Mouse (Mus musculus): ENCODE data around the gene Trim8. TPM values are rescaled to one million over a fixed set of nuclear protein-coding genes. Genes with fewer than 3 reads are reported as not detected.
A peak's percentile ranks its signal among the peaks of the same experiment; 100 is the strongest.

Trim8 gene
- polyA plus RNA-seq, 1 experiment from 2014 or later, result 35.1 TPM

- no peak for ATAC-seq (ENCODE audit: low FRiP score)
- Histone ChIP-seq H3K9me3 (no peaks in the 10 kb centered on the region), H3K9ac (no peak overlapping the region), H3K4me2 (no peak overlapping the region), H3K4me3 (replicated peaks) (no peak overlapping the region; the same call in 1 of the 2 replicates), H3K4me1 (peaks cover 70% of the 10 kb centered on the region), H3K36me3 (replicated peaks) (peaks cover 89% of the 10 kb centered on the region), H3K27me3 (no peaks in the 10 kb centered on the region), H3K27ac (0 out of 2 replicates have a peak overlapping the region, but pooled peaks have one; percentile 36)
- 87% methylated on average over 3 of the region's 3 CpGs for WGBS
Observed at GRCm38 (mm10) chr19:46509202-46509601, 7.7 kb downstream of the Trim8 start.

DNA sequence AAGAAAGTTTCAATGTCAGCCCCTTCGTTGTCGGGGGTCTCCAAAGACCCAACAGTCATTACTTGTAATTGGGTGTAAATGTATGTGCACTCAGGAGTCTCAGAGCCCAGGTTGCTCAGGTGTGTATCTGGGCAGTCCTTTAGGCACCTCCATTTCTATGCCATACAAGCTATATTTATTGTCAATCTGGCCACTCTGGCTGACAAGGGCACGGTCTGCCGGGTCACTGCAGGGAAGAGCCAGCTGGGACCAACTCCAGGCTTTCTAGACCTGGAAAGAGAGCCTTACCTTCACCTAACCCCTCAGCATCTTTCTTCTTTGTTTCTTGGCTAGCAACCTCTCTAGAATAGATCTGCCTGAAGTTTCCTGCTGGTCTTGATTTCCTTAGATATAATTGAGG is 8.2 kb downstream of the Trim8 start:
- Histone ChIP-seq H3K27ac (no peak overlapping the region), H3K9ac (no peak overlapping the region)

DNA sequence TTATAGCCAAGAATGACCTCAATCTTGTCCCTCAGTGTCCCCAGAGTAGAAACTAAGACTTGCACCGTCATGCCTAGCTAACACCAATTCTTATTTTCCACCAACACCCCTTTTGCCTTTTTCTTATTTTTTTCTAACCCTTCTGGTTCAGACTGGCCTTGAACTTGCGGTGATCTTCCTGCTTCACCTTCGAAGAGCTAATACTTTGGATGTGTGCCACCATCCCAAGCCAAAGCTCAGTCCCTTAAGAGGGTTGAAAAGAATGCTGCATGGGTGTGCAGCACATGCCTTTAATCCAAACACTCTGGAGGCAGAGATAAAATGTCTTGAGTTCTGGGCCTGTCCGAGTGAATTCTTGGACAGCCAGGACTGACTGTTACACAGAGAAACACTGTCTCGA is 8.9 kb downstream of the Trim8 start:
- Histone ChIP-seq H3K4me1 (peaks cover 58% of the 10 kb centered on the region), H3K27ac (no peak overlapping the region), H3K4me3 (replicated peaks) (no peak overlapping the region), H3K9ac (no peak overlapping the region), H3K9me3 (no peaks in the 10 kb centered on the region), H3K27me3 (no peaks in the 10 kb centered on the region), H3K4me2 (no peak overlapping the region), H3K36me3 (replicated peaks) (peaks cover 94% of the 10 kb centered on the region)
- ATAC-seq (ENCODE audit: low FRiP score), result no peak
- WGBS, result 89% methylated on average over 5 of the region's 5 CpGs

More for the DNA sequence above, 8.2 kb downstream of the Trim8 start:
- ATAC-seq (ENCODE audit: low FRiP score), result no peak
- no peak overlapping the region for H3K4me2 ChIP-seq
- H3K4me3 ChIP-seq (replicated peaks), result no peak overlapping the region
- WGBS, result 89% methylated on average over 4 of the region's 4 CpGs
- peaks cover 65% of the 10 kb centered on the region for H3K4me1 ChIP-seq
- peaks cover 94% of the 10 kb centered on the region for H3K36me3 ChIP-seq (replicated peaks)
- no peaks in the 10 kb centered on the region for H3K9me3 ChIP-seq
- H3K27me3 ChIP-seq, result no peaks in the 10 kb centered on the region

DNA sequence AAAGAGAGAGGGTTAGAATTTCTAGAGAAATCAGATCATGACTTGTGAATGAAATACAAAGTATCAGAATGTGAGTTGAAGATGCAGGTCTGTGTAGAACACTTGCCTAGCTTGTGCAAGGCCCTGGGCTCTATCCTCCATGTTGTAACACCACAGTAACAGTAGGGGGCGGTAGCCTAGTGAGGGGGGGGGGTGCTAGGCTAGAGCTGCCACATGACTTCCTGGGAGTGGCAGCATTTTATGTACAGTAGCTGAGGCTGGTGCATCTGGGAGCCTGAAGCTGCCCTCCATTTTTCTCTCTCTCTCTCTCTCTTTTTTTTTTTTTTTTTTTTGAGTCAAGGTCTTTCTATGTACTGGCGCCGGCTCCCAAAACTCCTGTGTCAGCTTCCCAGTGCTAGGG is 9.3 kb downstream of the Trim8 start:
- no peak overlapping the region for H3K4me2 ChIP-seq
- H3K36me3 ChIP-seq (replicated peaks), result peaks cover 93% of the 10 kb centered on the region
- H3K27ac ChIP-seq, result no peak overlapping the region
- no peak overlapping the region for H3K9ac ChIP-seq
- no peaks in the 10 kb centered on the region for H3K27me3 ChIP-seq
- no peak overlapping the region for H3K4me3 ChIP-seq (replicated peaks)
- H3K4me1 ChIP-seq, result peaks cover 54% of the 10 kb centered on the region
- WGBS, result 57% methylated on average over 3 of the region's 3 CpGs
- H3K9me3 ChIP-seq, result no peaks in the 10 kb centered on the region
- ATAC-seq (ENCODE audit: low FRiP score), result no peak

- no peak for ATAC-seq (ENCODE audit: low FRiP score)
- H3K4me3 ChIP-seq (replicated peaks), result no peak overlapping the region
- peaks cover 50% of the 10 kb centered on the region for H3K4me1 ChIP-seq
- H3K36me3 ChIP-seq (replicated peaks), result peaks cover 92% of the 10 kb centered on the region
- no peaks in the 10 kb centered on the region for H3K27me3 ChIP-seq
- H3K27ac ChIP-seq, result 0 out of 2 replicates have a peak overlapping the region, but pooled peaks have one; percentile 53
- no peak overlapping the region for H3K9ac ChIP-seq
- H3K4me2 ChIP-seq, result no peak overlapping the region
- WGBS, result 87% methylated on average over 10 of the region's 10 CpGs
- no peaks in the 10 kb centered on the region for H3K9me3 ChIP-seq
Observed at GRCm38 (mm10) chr19:46511263-46511662, 9.8 kb downstream of the Trim8 start.

- Histone ChIP-seq H3K27me3 (no peaks in the 10 kb centered on the region), H3K9ac (no peak overlapping the region), H3K36me3 (replicated peaks) (peaks cover 68% of the 10 kb centered on the region), H3K4me1 (peaks cover 41% of the 10 kb centered on the region), H3K4me2 (no peak overlapping the region), H3K27ac (no peak overlapping the region), H3K4me3 (replicated peaks) (no peak overlapping the region), H3K9me3 (no peaks in the 10 kb centered on the region)
- ATAC-seq (ENCODE audit: low FRiP score), result no peak
- 90% methylated on average over 11 of the region's 12 CpGs for WGBS
Observed at GRCm38 (mm10) chr19:46514387-46514786, 12.9 kb downstream of the Trim8 start.

- Histone ChIP-seq H3K9me3 (no peaks in the 10 kb centered on the region), H3K27me3 (no peaks in the 10 kb centered on the region), H3K4me3 (replicated peaks) (no peak overlapping the region), H3K36me3 (replicated peaks) (peaks cover 59% of the 10 kb centered on the region), H3K27ac (0 out of 2 replicates have a peak overlapping the region, but pooled peaks have one; percentile 31), H3K4me2 (no peak overlapping the region), H3K4me1 (peaks cover 32% of the 10 kb centered on the region), H3K9ac (no peak overlapping the region)
- no peak for ATAC-seq (ENCODE audit: low FRiP score)
- 92% methylated on average over 24 of the region's 24 CpGs for WGBS
Observed at GRCm38 (mm10) chr19:46515287-46515821, 13.9 kb downstream of the Trim8 start.

DNA sequence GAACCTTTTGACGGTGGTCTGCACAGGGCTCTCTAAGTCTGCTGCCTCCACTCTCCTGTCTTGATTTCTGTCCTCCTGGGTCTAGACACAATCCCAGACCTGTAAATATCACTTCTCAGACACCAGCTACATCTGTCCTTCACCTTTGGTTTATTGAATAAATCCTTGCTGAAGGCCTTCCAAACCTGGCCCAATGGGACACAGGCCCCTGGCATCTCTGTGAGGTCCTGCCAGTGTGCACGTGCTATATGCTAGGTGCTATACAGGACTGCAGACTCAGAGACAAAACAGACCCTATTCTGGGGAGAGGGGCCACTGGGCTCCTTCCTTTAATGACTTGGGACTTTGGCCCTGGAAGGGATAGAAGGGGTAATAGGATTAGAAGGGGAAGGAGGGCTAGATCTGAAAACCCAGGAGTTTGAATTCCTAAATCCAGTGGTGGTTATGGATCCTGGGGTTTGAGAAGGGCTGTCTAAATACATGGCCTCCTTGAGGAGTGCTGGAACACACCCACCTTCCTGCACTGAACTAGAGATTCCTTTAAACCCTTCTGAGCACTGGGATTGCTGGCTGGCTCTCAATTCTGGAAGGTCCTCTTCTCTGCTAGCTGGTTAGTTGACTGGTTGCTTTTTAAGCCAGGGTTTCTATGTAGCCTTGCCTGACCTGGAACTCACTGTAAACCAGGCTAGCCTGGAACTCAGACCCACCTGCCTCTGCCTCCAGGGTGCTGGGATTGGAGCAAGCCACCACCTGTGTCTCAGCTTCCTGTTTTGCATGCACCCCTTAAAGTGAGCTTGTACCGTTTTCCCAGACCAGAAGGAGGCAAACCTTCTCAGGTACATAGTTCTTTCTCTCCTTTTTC is 15.4 kb downstream of the Trim8 start:
- Histone ChIP-seq H3K9ac (no peak overlapping the region), H3K27me3 (no peaks in the 10 kb centered on the region), H3K4me3 (replicated peaks) (no peak overlapping the region), H3K36me3 (replicated peaks) (peaks cover 45% of the 10 kb centered on the region), H3K4me2 (no peak overlapping the region), H3K27ac (peak overlapping the region; percentile 74), H3K9me3 (no peaks in the 10 kb centered on the region), H3K4me1 (peaks cover 24% of the 10 kb centered on the region)
- WGBS, result 55% methylated on average over 3 of the region's 3 CpGs
- ATAC-seq (ENCODE audit: low FRiP score), result no peak

DNA sequence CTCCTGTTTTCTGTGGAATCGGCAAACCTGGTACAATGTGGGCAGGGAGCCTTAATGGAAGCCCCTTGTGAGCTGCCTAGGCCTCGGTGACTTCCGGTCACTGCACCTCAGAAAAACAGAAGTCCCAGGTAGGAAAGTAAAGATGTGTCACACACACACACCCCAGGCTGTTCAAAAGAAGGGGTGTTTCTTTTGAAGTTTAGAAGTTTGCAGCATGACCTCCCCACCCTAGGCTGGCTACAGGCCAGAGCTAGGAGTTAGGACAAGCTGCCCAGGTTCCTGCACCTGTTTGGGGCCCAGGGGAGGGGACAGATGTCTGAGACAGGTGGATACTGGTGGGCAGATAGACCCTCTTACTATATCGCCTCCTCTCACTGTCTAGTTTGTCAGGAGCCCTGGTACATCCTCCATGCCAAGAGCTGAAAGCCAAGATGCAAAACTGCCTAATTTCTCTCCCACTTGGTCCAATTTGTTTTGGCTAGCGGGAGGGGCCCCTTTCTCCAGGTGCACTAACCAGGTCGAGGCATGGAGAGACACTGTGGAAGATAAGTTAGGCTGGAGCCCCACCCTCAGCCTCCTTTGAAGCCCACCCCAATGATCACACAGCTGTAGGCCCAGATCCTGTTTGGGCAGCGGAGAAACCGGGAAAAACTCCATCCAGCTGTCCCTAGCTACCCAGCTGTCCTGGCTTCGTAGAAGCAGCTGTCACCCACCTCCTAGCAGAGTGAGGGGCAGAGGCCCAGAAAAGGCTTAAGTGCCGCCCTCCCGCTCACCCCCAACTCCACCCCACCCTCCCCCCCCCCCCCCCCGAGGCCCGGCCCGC is 16.2 kb downstream of the Trim8 start:
- peaks cover 29% of the 10 kb centered on the region for H3K4me1 ChIP-seq
- peak overlapping the region; percentile 36 for H3K4me2 ChIP-seq
- H3K36me3 ChIP-seq (replicated peaks), result peaks cover 37% of the 10 kb centered on the region
- H3K4me3 ChIP-seq (replicated peaks), result no peak overlapping the region
- no peaks in the 10 kb centered on the region for H3K9me3 ChIP-seq
- 31% methylated on average over 11 of the region's 14 CpGs for WGBS
- ATAC-seq (ENCODE audit: low FRiP score), result peak; percentile 62
- H3K27me3 ChIP-seq, result no peaks in the 10 kb centered on the region
- peak overlapping the region; percentile 74 for H3K27ac ChIP-seq
- peak overlapping the region; percentile 53; the same call in 1 of the 2 replicates for H3K9ac ChIP-seq

DNA sequence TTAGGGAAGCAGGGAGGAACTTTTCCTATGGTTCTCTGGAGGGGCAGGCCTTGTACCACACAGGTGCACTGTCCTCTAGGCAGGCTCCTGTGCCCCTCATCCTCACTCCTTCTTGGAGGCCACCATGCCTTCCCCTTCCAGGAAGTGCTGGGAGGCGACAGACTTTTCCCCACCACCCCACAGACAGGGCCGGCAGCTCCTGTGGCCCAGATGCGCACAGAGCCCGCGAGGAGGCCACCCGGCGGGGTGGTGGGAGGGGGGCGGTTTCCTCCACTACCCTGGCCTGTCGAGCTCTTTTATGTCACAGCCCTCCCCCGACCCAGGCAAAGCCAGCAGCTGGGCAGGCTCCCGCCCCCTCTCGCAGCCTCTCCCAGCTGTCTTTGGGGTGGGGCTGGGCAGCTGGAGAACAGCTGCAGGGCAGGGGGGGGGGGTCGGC is 16.9 kb downstream of the Trim8 start:
- H3K27ac ChIP-seq, result peak overlapping the region; percentile 74
- peak overlapping the region; percentile 53 for H3K9ac ChIP-seq
- ATAC-seq (ENCODE audit: low FRiP score), result peak; percentile 61
- peaks cover 35% of the 10 kb centered on the region for H3K4me1 ChIP-seq
- H3K4me3 ChIP-seq (replicated peaks), result no peak overlapping the region
- H3K27me3 ChIP-seq, result no peaks in the 10 kb centered on the region
- peaks cover 31% of the 10 kb centered on the region for H3K36me3 ChIP-seq (replicated peaks)
- H3K4me2 ChIP-seq, result peak overlapping the region; percentile 36
- H3K9me3 ChIP-seq, result no peaks in the 10 kb centered on the region
- WGBS, result 0% methylated on average over 12 of the region's 13 CpGs

DNA sequence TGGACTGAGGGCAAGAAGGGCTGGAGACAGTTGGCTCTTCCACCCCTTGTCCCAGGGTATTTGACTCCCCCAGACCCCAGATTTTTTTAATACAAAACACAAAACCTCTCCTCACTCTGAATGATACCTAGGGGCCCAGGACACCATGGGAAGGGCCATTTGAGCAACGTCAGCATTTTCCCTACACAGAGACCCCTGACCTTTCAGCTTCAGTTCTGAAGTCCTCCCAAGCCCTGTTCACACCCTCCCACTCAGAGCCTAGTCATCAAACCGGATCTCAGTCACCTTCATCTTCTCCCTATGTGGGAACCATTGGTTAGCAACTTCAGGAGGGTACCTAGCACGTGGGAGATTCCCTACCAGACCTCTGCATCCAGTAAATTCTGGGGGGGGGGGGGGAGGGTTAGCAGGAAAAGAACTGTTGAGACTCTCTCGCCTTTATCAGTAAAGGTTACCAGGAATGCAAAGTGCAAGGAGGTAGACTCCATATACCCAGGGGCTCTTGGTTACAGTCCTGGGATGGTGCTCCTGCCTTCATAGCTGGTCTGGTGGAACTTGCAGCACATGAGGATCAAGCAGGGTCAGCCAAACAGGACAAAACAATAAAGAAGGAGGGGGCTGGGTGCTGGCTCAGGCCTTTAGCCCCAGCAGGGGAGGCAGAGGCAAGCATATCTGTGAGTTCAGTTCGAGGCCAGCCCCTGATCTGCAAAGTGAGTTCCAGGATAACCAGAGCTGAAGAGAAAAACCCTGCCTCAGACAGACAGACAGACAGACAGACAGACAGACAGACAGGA is 17.5 kb downstream of the Trim8 start:
- Histone ChIP-seq H3K36me3 (replicated peaks) (peaks cover 25% of the 10 kb centered on the region), H3K9ac (0 out of 2 replicates have a peak overlapping the region, but pooled peaks have one; percentile 53), H3K4me2 (peak overlapping the region; percentile 36), H3K9me3 (no peaks in the 10 kb centered on the region), H3K27me3 (no peaks in the 10 kb centered on the region), H3K27ac (peak overlapping the region; percentile 74), H3K4me1 (peaks cover 42% of the 10 kb centered on the region), H3K4me3 (replicated peaks) (no peak overlapping the region)
- ATAC-seq (ENCODE audit: low FRiP score), result no peak
- 11% methylated on average over 5 of the region's 5 CpGs for WGBS
